Mouse (Mus musculus): ENCODE data around the gene Stk39. TPM values are rescaled to one million over a fixed set of nuclear protein-coding genes. Genes with fewer than 3 reads are reported as not detected.

The Stk39 gene
- polyA plus RNA-seq, 1 experiment = 5.5 TPM

GRCm38 (mm10) chr2:68336913-68337312 is 135.2 kb downstream of the Stk39 start:
- TF ChIP-seq CTCF (IDR thresholded peaks at IDR 0.05; ENCODE audit: borderline replicate concordance, control insufficient read depth, extremely low read depth, insufficient read depth, low read length, poor library complexity) (no peak), POLR2A (IDR thresholded peaks at IDR 0.05; ENCODE audit: control insufficient read depth, extremely low read depth, insufficient read depth, low read length, poor library complexity) (no peak)
- H3K27ac ChIP-seq (ENCODE audit: control insufficient read depth, insufficient read depth, low read length) = no peak overlapping the region
- WGBS = 97% methylated on average over 6 of the region's 6 CpGs
- no peaks in the 10 kb centered on the region for H3K4me1 ChIP-seq (replicated peaks; ENCODE audit: control insufficient read depth, insufficient read depth, low read length)
- H3K27me3 ChIP-seq (ENCODE audit: control insufficient read depth, insufficient read depth, low read length) = no peaks in the 10 kb centered on the region
- H3K36me3 ChIP-seq (ENCODE audit: control insufficient read depth, insufficient read depth, low read length) = no peaks in the 10 kb centered on the region
- DNase-seq = no peak
- no peak overlapping the region for H3K4me3 ChIP-seq (ENCODE audit: control insufficient read depth, insufficient read depth, low read length)

DNA sequence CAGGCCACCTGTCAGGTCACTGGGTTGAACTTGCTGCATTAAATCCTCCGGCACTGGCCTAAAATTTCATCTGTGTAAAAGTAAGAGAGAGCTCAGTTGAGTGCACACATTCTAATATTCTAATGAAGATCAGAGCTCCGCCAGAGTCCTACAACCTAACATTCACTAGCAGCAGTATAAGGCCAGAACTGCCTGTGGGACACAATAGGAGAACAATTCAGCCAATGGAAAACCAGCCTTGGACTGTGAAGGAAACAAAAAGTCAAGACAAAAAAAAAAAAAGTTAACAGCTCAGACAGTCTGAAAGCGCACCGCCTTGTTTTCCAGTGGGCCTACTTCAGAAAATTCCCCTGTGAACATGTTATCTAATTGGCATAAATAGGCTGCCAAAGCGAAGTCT is 137.1 kb downstream of the Stk39 start:
- 94% methylated on average over 5 of the region's 5 CpGs for WGBS
- no peak for TF ChIP-seq CTCF (IDR thresholded peaks at IDR 0.05; ENCODE audit: borderline replicate concordance, control insufficient read depth, extremely low read depth, insufficient read depth, low read length, poor library complexity)
- no peak for TF ChIP-seq POLR2A (IDR thresholded peaks at IDR 0.05; ENCODE audit: control insufficient read depth, extremely low read depth, insufficient read depth, low read length, poor library complexity)
- H3K4me3 ChIP-seq (ENCODE audit: control insufficient read depth, insufficient read depth, low read length) = no peak overlapping the region
- no peak for DNase-seq
- no peaks in the 10 kb centered on the region for H3K4me1 ChIP-seq (replicated peaks; ENCODE audit: control insufficient read depth, insufficient read depth, low read length)
- no peaks in the 10 kb centered on the region for H3K27me3 ChIP-seq (ENCODE audit: control insufficient read depth, insufficient read depth, low read length)
- no peak overlapping the region for H3K27ac ChIP-seq (ENCODE audit: control insufficient read depth, insufficient read depth, low read length)
- no peaks in the 10 kb centered on the region for H3K36me3 ChIP-seq (ENCODE audit: control insufficient read depth, insufficient read depth, low read length)

DNA sequence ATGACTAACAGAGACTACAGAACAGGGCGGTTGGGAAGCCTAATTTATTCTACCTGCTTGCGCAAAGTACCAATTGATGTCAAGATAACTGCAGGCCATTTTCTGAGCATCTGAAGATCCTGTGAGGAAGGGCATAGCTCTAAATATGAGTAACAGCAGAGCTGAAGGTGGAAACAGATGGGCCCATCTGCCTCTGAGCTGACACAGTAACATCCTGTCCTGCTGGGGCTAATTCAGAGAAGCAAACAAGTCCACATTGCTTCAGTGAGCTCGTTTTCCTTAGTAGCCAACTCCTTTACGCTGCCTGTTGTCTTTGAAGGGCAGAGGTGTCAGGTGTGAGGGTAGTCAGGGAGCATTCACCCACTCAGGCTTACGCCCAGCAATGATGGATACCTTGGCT is 146.8 kb downstream of the Stk39 start:
- H3K27me3 ChIP-seq (ENCODE audit: control insufficient read depth, insufficient read depth, low read length) = no peaks in the 10 kb centered on the region
- TF ChIP-seq POLR2A (IDR thresholded peaks at IDR 0.05; ENCODE audit: control insufficient read depth, extremely low read depth, insufficient read depth, low read length, poor library complexity) = no peak
- no peak for TF ChIP-seq CTCF (IDR thresholded peaks at IDR 0.05; ENCODE audit: borderline replicate concordance, control insufficient read depth, extremely low read depth, insufficient read depth, low read length, poor library complexity)
- 79% methylated on average over 5 of the region's 5 CpGs for WGBS
- no peak overlapping the region for H3K4me3 ChIP-seq (ENCODE audit: control insufficient read depth, insufficient read depth, low read length)
- H3K27ac ChIP-seq (ENCODE audit: control insufficient read depth, insufficient read depth, low read length) = no peak overlapping the region
- no peaks in the 10 kb centered on the region for H3K36me3 ChIP-seq (ENCODE audit: control insufficient read depth, insufficient read depth, low read length)
- DNase-seq = no peak
- no peaks in the 10 kb centered on the region for H3K4me1 ChIP-seq (replicated peaks; ENCODE audit: control insufficient read depth, insufficient read depth, low read length)

DNA sequence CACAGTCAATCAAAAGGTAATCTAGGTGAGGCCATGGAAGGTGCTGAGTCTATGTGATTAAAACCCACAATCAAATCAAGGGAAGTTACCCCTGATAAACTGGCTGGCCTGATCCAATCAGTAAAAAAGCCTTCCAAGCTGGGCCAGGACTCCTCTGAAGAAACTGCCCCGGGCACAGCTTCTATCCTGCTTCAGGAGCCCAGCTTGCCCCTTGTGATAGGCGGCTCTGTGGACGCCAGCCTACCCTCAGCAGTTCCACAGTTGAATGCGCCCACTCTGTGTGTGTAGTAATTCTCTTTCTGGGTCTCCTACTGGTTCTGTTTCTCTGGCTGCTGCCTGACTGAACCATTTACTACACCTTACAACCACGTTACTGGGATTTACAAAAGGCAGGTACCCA is 150.8 kb downstream of the Stk39 start:
- Histone ChIP-seq H3K4me1 (replicated peaks; ENCODE audit: control insufficient read depth, insufficient read depth, low read length) (no peaks in the 10 kb centered on the region), H3K4me3 (ENCODE audit: control insufficient read depth, insufficient read depth, low read length) (no peak overlapping the region), H3K27me3 (ENCODE audit: control insufficient read depth, insufficient read depth, low read length) (no peaks in the 10 kb centered on the region), H3K27ac (ENCODE audit: control insufficient read depth, insufficient read depth, low read length) (no peak overlapping the region), H3K36me3 (ENCODE audit: control insufficient read depth, insufficient read depth, low read length) (no peaks in the 10 kb centered on the region)
- no peak for DNase-seq
- WGBS = 90% methylated on average over 5 of the region's 5 CpGs
- TF ChIP-seq CTCF (IDR thresholded peaks at IDR 0.05; ENCODE audit: borderline replicate concordance, control insufficient read depth, extremely low read depth, insufficient read depth, low read length, poor library complexity) (no peak), POLR2A (IDR thresholded peaks at IDR 0.05; ENCODE audit: control insufficient read depth, extremely low read depth, insufficient read depth, low read length, poor library complexity) (no peak)

DNA sequence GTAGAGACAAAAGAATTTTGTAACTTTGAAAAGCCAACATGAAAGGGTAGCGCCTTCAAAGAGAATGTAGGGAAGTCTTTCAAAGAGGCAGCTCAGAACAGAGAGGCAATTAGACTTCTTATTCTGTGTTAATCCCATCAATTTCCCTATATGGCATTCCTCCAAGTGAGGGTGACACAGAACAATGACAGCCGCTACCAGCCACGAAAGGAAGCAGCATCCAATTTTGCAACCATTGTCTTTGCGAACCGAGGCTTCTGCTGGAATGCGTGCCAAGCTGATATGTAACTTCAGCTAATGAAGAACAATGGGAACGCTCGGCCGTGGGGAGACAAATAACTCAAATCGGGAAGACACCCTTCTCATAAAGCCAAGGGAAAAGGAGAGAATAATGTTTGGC is 151.4 kb downstream of the Stk39 start:
- Histone ChIP-seq H3K36me3 (ENCODE audit: control insufficient read depth, insufficient read depth, low read length) (no peaks in the 10 kb centered on the region), H3K27ac (ENCODE audit: control insufficient read depth, insufficient read depth, low read length) (no peak overlapping the region), H3K4me3 (ENCODE audit: control insufficient read depth, insufficient read depth, low read length) (no peak overlapping the region), H3K4me1 (replicated peaks; ENCODE audit: control insufficient read depth, insufficient read depth, low read length) (no peaks in the 10 kb centered on the region), H3K27me3 (ENCODE audit: control insufficient read depth, insufficient read depth, low read length) (no peaks in the 10 kb centered on the region)
- 51% methylated on average over 10 of the region's 10 CpGs for whole genome bisulfite sequencing
- DNase-seq = no peak
- TF ChIP-seq POLR2A (IDR thresholded peaks at IDR 0.05; ENCODE audit: control insufficient read depth, extremely low read depth, insufficient read depth, low read length, poor library complexity) (no peak), CTCF (IDR thresholded peaks at IDR 0.05; ENCODE audit: borderline replicate concordance, control insufficient read depth, extremely low read depth, insufficient read depth, low read length, poor library complexity) (no peak)

- no peak overlapping the region for H3K27ac ChIP-seq (ENCODE audit: control insufficient read depth, insufficient read depth, low read length)
- H3K4me3 ChIP-seq (ENCODE audit: control insufficient read depth, insufficient read depth, low read length) = no peak overlapping the region
- 91% methylated on average over 5 of the region's 5 CpGs for WGBS
- no peaks in the 10 kb centered on the region for H3K4me1 ChIP-seq (replicated peaks; ENCODE audit: control insufficient read depth, insufficient read depth, low read length)
- H3K27me3 ChIP-seq (ENCODE audit: control insufficient read depth, insufficient read depth, low read length) = no peaks in the 10 kb centered on the region
- TF ChIP-seq POLR2A (IDR thresholded peaks at IDR 0.05; ENCODE audit: control insufficient read depth, extremely low read depth, insufficient read depth, low read length, poor library complexity) (no peak), CTCF (IDR thresholded peaks at IDR 0.05; ENCODE audit: borderline replicate concordance, control insufficient read depth, extremely low read depth, insufficient read depth, low read length, poor library complexity) (no peak)
- no peaks in the 10 kb centered on the region for H3K36me3 ChIP-seq (ENCODE audit: control insufficient read depth, insufficient read depth, low read length)
- no peak for DNase-seq
These were observed 153.6 kb downstream of the Stk39 start for GRCm38 (mm10) chr2:68318452-68318851.

- Histone ChIP-seq H3K27ac (ENCODE audit: control insufficient read depth, insufficient read depth, low read length) (no peak overlapping the region), H3K4me3 (ENCODE audit: control insufficient read depth, insufficient read depth, low read length) (no peak overlapping the region), H3K36me3 (ENCODE audit: control insufficient read depth, insufficient read depth, low read length) (no peaks in the 10 kb centered on the region), H3K4me1 (replicated peaks; ENCODE audit: control insufficient read depth, insufficient read depth, low read length) (no peaks in the 10 kb centered on the region), H3K27me3 (ENCODE audit: control insufficient read depth, insufficient read depth, low read length) (no peaks in the 10 kb centered on the region)
- no peak for DNase-seq
- WGBS = 94% methylated on average over 9 of the region's 9 CpGs
- no peak for TF ChIP-seq CTCF (IDR thresholded peaks at IDR 0.05; ENCODE audit: borderline replicate concordance, control insufficient read depth, extremely low read depth, insufficient read depth, low read length, poor library complexity)
These were observed 154.2 kb downstream of the Stk39 start for GRCm38 (mm10) chr2:68317895-68318294.

Measured in thymus, adult 2 months (tissue).